Mouse (Mus musculus) MEL (cell line): ENCODE measurements around the gene Spata2. TPM values are rescaled to one million over a fixed set of nuclear protein-coding genes. Genes with fewer than 3 reads are reported as not detected.

Experiments used
- DNase-seq: peaks from one replicate; pipeline ENCODE4 v3.0.0; 2011; ENCODE audit warnings: low read depth, low spot score
- H3K27ac ChIP-seq: 2 replicates; pipeline ENCODE4 v1.5.1; 2012; ENCODE audit warnings: low read depth, mild to moderate bottlenecking, control low read depth, low read length, moderate library complexity; ENCODE audit not compliant: control insufficient read depth
- H3K27me3 ChIP-seq, 2 experiments: fragments of 150-350 bp in 1 of 2; sonication (generic) in 1 of 2; 2 replicates each; pipeline ENCODE4 v1.6.1; 2012; ENCODE audit warnings: low read length in 2 of 2, mild to moderate bottlenecking in 2 of 2, improper control_type of control experiment in 1 of 2, moderate library complexity in 1 of 2; ENCODE audit not compliant: insufficient read depth in 2 of 2, control insufficient read depth in 1 of 2
- H3K36me3 ChIP-seq, 2 experiments: 2 replicates each; pipeline ENCODE4 v1.6.1; 2012 to 2014; ENCODE audit warnings: low read length in 2 of 2, improper control_type of control experiment in 1 of 2, inconsistent platforms in 1 of 2, mild to moderate bottlenecking in 1 of 2; ENCODE audit not compliant: insufficient read depth in 2 of 2, control insufficient read depth in 1 of 2
- H3K4me1 ChIP-seq, 2 experiments: fragments of 150-350 bp in 1 of 2; sonication (generic) in 1 of 2; 2 replicates each; pipeline ENCODE4 v1.6.1; 2012; ENCODE audit warnings: low read length in 2 of 2, improper control_type of control experiment in 1 of 2, mild to moderate bottlenecking in 1 of 2; ENCODE audit not compliant: insufficient read depth in 2 of 2, control insufficient read depth in 1 of 2
- H3K4me3 ChIP-seq, 2 experiments: fragments of 150-350 bp in 1 of 2; sonication (generic) in 1 of 2; 2 replicates each; pipeline ENCODE4 v1.5.1; 2012; ENCODE audit warnings: low read depth in 2 of 2, low read length in 2 of 2, mild to moderate bottlenecking in 2 of 2, moderate library complexity in 2 of 2, control low read depth in 1 of 2, improper control_type of control experiment in 1 of 2; ENCODE audit not compliant: control insufficient read depth in 1 of 2, insufficient read depth in 1 of 2
- H3K79me2 ChIP-seq: 2 replicates; pipeline ENCODE4 v1.6.1; 2012; ENCODE audit warnings: mild to moderate bottlenecking, low read length, moderate library complexity; ENCODE audit not compliant: control insufficient read depth, poor library complexity, insufficient read depth
- H3K9ac ChIP-seq: 2 replicates; pipeline ENCODE4 v1.6.1; 2012; ENCODE audit warnings: low read depth, mild to moderate bottlenecking, control low read depth, low read length, moderate library complexity; ENCODE audit not compliant: control insufficient read depth, poor library complexity, severe bottlenecking
- H3K9me3 ChIP-seq: fragments of 150-350 bp; sonication (generic); replicated peaks from 2 replicates; pipeline ENCODE4 v1.6.1; 2012; ENCODE audit warnings: mild to moderate bottlenecking, low read length, improper control_type of control experiment, moderate library complexity; ENCODE audit not compliant: insufficient read depth
- BHLHE40 ChIP-seq: IDR thresholded peaks from 2 replicates; pipeline ENCODE4 v1.6.1; 2012; ENCODE audit warnings: low read depth, mild to moderate bottlenecking, inconsistent platforms, low read length, improper control_type of control experiment, borderline replicate concordance
- ELF1 ChIP-seq: IDR thresholded peaks from 2 replicates; pipeline ENCODE4 v1.6.1; 2014; ENCODE audit warnings: low read depth, mild to moderate bottlenecking, inconsistent platforms, low read length, improper control_type of control experiment, moderate library complexity
- EP300 ChIP-seq, 2 experiments: IDR thresholded peaks; 2 replicates each; pipeline ENCODE4 v1.6.1; 2011; ENCODE audit warnings: improper control_type of control experiment in 2 of 2, low read length in 2 of 2, low read depth in 1 of 2, mild to moderate bottlenecking in 1 of 2
- ETS1 ChIP-seq: IDR thresholded peaks from 2 replicates; pipeline ENCODE4 v1.6.1; 2012; ENCODE audit warnings: low read depth, mild to moderate bottlenecking, inconsistent platforms, low read length, improper control_type of control experiment, moderate library complexity
- GATA1 ChIP-seq: IDR thresholded peaks from 2 replicates; pipeline ENCODE4 v1.6.1; 2011; ENCODE audit warnings: low read depth, low read length, improper control_type of control experiment
- MYB ChIP-seq: IDR thresholded peaks from 2 replicates; pipeline ENCODE4 v1.6.1; 2011; ENCODE audit warnings: mild to moderate bottlenecking, low read depth, low read length, improper control_type of control experiment
- NRF1 ChIP-seq: IDR thresholded peaks from 2 replicates; pipeline ENCODE4 v1.6.1; 2014; ENCODE audit warnings: low read depth, mild to moderate bottlenecking, inconsistent platforms, low read length, improper control_type of control experiment, moderate library complexity; ENCODE audit not compliant: poor library complexity, insufficient read depth, severe bottlenecking
- POLR2A ChIP-seq, 2 experiments: IDR thresholded peaks; 2 replicates each; pipeline ENCODE4 v1.6.1; 2011 to 2012; ENCODE audit warnings: low read length in 2 of 2, mild to moderate bottlenecking in 2 of 2, control low read depth in 1 of 2, improper control_type of control experiment in 1 of 2, low read depth in 1 of 2, moderate library complexity in 1 of 2; ENCODE audit not compliant: control insufficient read depth in 1 of 2, insufficient read depth in 1 of 2, poor library complexity in 1 of 2
- POLR2AphosphoS2 ChIP-seq: IDR thresholded peaks from 2 replicates; pipeline ENCODE4 v1.6.1; 2011; ENCODE audit warnings: low read length, improper control_type of control experiment
- POLR2AphosphoS5 ChIP-seq: IDR thresholded peaks from 2 replicates; pipeline ENCODE4 v1.6.1; 2012; ENCODE audit warnings: low read depth, borderline replicate concordance, mild to moderate bottlenecking, inconsistent platforms, low read length, moderate library complexity, mixed read lengths
- UBTF ChIP-seq: IDR thresholded peaks from 2 replicates; pipeline ENCODE4 v1.6.1; 2012; ENCODE audit warnings: low read depth, mild to moderate bottlenecking, inconsistent platforms, low read length, improper control_type of control experiment, moderate library complexity, borderline replicate concordance; ENCODE audit not compliant: insufficient read depth
- USF1 ChIP-seq: IDR thresholded peaks from 2 replicates; pipeline ENCODE4 v1.6.1; 2014; ENCODE audit warnings: low read depth, mild to moderate bottlenecking, inconsistent platforms, low read length, improper control_type of control experiment, moderate library complexity
- ZC3H11A ChIP-seq: IDR thresholded peaks from 2 replicates; pipeline ENCODE4 v1.6.1; 2012; ENCODE audit warnings: low read depth, mild to moderate bottlenecking, inconsistent platforms, low read length, improper control_type of control experiment
- polyA plus RNA-seq, 2 experiments: library from polyadenylated mRNA; stranded (reverse) in 1 of 2; unstranded in 1 of 2; fragments of >175 nt in 1 of 2; fragments of >200 nt in 1 of 2; gene quantifications; 2 replicates each; pipeline versions ENCODE4 v1.2.1 to v1.2.4; 2012; ENCODE audit warnings: low replicate concordance in 2 of 2, low read depth in 1 of 2; ENCODE audit not compliant: insufficient read length in 2 of 2, insufficient read depth in 1 of 2, missing spikeins in 1 of 2
- total RNA-seq: library from RNA; depleted of rRNA; stranded (reverse); fragments of 300-350 nt; gene quantifications from 2 replicates; pipeline ENCODE4 v1.2.3, GENCODE M21; 2012

The Spata2 gene
- total and polyA plus RNA-seq, 3 experiments: 9.4 to 33.5 TPM; not detected in 1

- H3K4me1 ChIP-seq: peaks cover 3 to 6% of the 10 kb centered on the region in 2 experiments; a peak in 1 of 4 replicates
- no peak for DNase-seq
- H3K4me3 ChIP-seq: no peak overlapping the region
- peaks cover 12% of the 10 kb centered on the region for H3K79me2 ChIP-seq
- H3K9ac ChIP-seq: no peak overlapping the region
- no peaks in the 10 kb centered on the region for H3K9me3 ChIP-seq
- H3K27ac ChIP-seq: no peak overlapping the region
- no peak for TF ChIP-seq NRF1
- no peak for TF ChIP-seq ETS1
- no peak for TF ChIP-seq MYB
- no peak for TF ChIP-seq EP300 (IDR thresholded peaks at IDR 0.05; ENCODE audit: low read depth in 1 of 2, low read length in 2 of 2)
- TF ChIP-seq POLR2AphosphoS5: no peak
- TF ChIP-seq BHLHE40: no peak
- TF ChIP-seq POLR2AphosphoS2: no peak
- no peak for TF ChIP-seq UBTF
- no peak for TF ChIP-seq USF1
- H3K27me3 ChIP-seq: no peaks in the 10 kb centered on the region
- H3K36me3 ChIP-seq: peaks cover 0 to 6% of the 10 kb centered on the region in 2 experiments; a peak in 1 of 4 replicates
Measured at GRCm38 (mm10) chr2:167496437-167496836, 3.8 kb upstream of the Spata2 start.

GRCm38 (mm10) chr2:167491757-167492708 lies 654 bp downstream of the Spata2 start, which contains the start of gene Rnf114:
Gene Rnf114, plus strand, starts transcription at chr2:167492645.
- H3K4me3 ChIP-seq: peak within 1 kb of the TSS; percentile 67 to 83
- peaks cover 1 to 9% of the 10 kb centered on the region in 2 experiments; a peak in 2 of 4 replicates for H3K36me3 ChIP-seq
- peak; percentile 63 for DNase-seq
- H3K79me2 ChIP-seq: peaks cover 41% of the 10 kb centered on the region
- H3K9me3 ChIP-seq: no peaks in the 10 kb centered on the region
- TF ChIP-seq ELF1: no peak
- no peak for TF ChIP-seq ZC3H11A
- no peak for TF ChIP-seq GATA1
- TF ChIP-seq UBTF: 0 out of 2 replicates have a peak, but pooled peaks have one; percentile 63
- no peak; a peak in 2 of 4 replicates for TF ChIP-seq POLR2A (IDR thresholded peaks at IDR 0.05; ENCODE audit: control insufficient read depth in 1 of 2, insufficient read depth in 1 of 2, low read depth in 1 of 2, low read length in 2 of 2, poor library complexity in 1 of 2)
- peaks cover 5 to 7% of the 10 kb centered on the region in 2 experiments; a peak in 2 of 4 replicates for H3K4me1 ChIP-seq
- peak within 1 kb of the TSS; percentile 90 for H3K27ac ChIP-seq
- no peaks in the 10 kb centered on the region for H3K27me3 ChIP-seq
- peak within 1 kb of the TSS; percentile 76 for H3K9ac ChIP-seq
